Mouse (Mus musculus) heart, postnatal 0 days (tissue): Measurements from ENCODE around the gene Doc2g.
A peak's percentile ranks its signal among the peaks of the same experiment; 100 is the strongest.

Source experiments
- CTCF ChIP-seq: IDR thresholded peaks from 2 replicates; pipeline ENCODE4 v1.5.1; 2016; ENCODE audit warnings: antibody characterized with exemption, control low read depth, low read depth
- EP300 ChIP-seq: IDR thresholded peaks from 2 replicates; pipeline ENCODE4 v1.6.1; 2016; ENCODE audit warnings: antibody characterized with exemption, low read depth

DNA sequence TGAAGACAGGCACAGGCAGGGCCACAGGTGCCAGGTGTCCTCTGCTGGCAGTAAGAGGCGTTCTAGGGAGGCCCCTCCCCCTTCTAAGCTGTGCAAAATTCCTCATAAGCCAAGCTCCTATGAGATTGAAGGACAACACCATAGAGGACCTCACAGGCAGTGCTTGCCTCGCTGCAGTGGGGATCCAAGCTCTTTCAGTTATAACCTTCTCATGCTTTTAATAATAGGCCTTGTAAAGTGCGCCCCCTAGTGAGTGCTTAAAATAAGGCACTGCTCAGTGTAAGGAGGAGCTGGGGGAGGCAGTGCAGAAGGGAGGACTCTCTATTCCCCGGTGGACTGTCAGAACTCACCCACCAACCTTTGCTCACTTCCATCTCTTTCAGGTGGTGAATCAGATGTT, 22.8 kb upstream of the Doc2g start:
- TF ChIP-seq CTCF (peak; percentile 95), EP300 (no peak)
